Mouse (Mus musculus) stomach, postnatal 0 days (tissue): ENCODE results near the gene Smg6. TPM values are rescaled to one million over a fixed set of nuclear protein-coding genes. Genes with fewer than 3 reads are reported as not detected.
"Not testable (repeated sequence)": the region's sequence is repeated elsewhere in the genome, so short reads cannot be mapped to it uniquely, and the experiment has no call there.

Source experiments
- ATAC-seq: fragments of 200-750 bp; cut with Nextera tagmentation; 2 replicates; pipeline ENCODE4 v1.8.0; 2017; ENCODE audit not compliant: low FRiP score, low TSS enrichment
- DNase-seq: peaks from one replicate; pipeline ENCODE4 v3.0.0-alpha.2; 2016; ENCODE audit warnings: low spot score
- H3K27ac ChIP-seq: fragments of 300-500 bp; sonication (generic); replicated peaks from 2 replicates; pipeline ENCODE4 v1.5.1; 2014; ENCODE audit warnings: mild to moderate bottlenecking, control low read depth
- H3K27me3 ChIP-seq: fragments of 300-500 bp; sonication (generic); 2 replicates; pipeline ENCODE4 v1.6.1; 2014; ENCODE audit warnings: low read length; ENCODE audit not compliant: control insufficient read depth, insufficient read depth
- H3K36me3 ChIP-seq: fragments of 300-500 bp; sonication (generic); 2 replicates; pipeline ENCODE4 v1.6.1; 2014; ENCODE audit warnings: low read length, mixed read lengths; ENCODE audit not compliant: control insufficient read depth, insufficient read depth
- H3K4me1 ChIP-seq: fragments of 300-500 bp; sonication (generic); replicated peaks from 2 replicates; pipeline ENCODE4 v1.6.1; 2014; ENCODE audit warnings: antibody characterized with exemption; ENCODE audit not compliant: control insufficient read depth, insufficient read depth
- H3K4me2 ChIP-seq: fragments of 300-500 bp; sonication (generic); replicated peaks from 2 replicates; pipeline ENCODE4 v1.6.1; 2014; ENCODE audit warnings: low read depth, mild to moderate bottlenecking, control low read depth, moderate library complexity
- H3K4me3 ChIP-seq: fragments of 300-500 bp; sonication (generic); 2 replicates; pipeline ENCODE4 v1.5.1; 2014; ENCODE audit warnings: low read depth, low read length, control low read depth
- H3K9ac ChIP-seq: fragments of 300-500 bp; sonication (generic); 2 replicates; pipeline ENCODE4 v1.6.1; 2014; ENCODE audit warnings: mild to moderate bottlenecking, low read length, control low read depth, mixed read lengths
- H3K9me3 ChIP-seq: fragments of 300-500 bp; sonication (generic); 2 replicates; pipeline ENCODE4 v1.6.1; 2016; ENCODE audit warnings: low read length; ENCODE audit not compliant: control insufficient read depth
- CTCF ChIP-seq: IDR thresholded peaks from 2 replicates; pipeline ENCODE4 v1.5.1; 2016; ENCODE audit warnings: antibody characterized with exemption, low read depth, mild to moderate bottlenecking, moderate library complexity
- EP300 ChIP-seq: optimal IDR thresholded peaks from 2 replicates; pipeline ENCODE3; 2016; ENCODE audit warnings: antibody characterized with exemption
- WGBS: fragments of 180-500 bp; shearing (Covaris S2); extraction: QIAGEN DNeasy Blood & Tissue Kit; methylation state at CpG from one replicate; pipeline ENCODE4 v1.1.7; 2014; 5-methylcytosine and 5-hydroxymethylcytosine counted together
- polyA plus RNA-seq: library from polyadenylated mRNA; unstranded; fragments of >200 nt; fragmentation: Nextera tagmentation; extraction: Ambion mirVana; gene quantifications from 2 replicates; pipeline ENCODE4 v1.2.1, GENCODE M21; 2015

Gene Smg6
- polyA plus RNA-seq, 1 experiment from 2014 or later, result 6.1 TPM

DNA sequence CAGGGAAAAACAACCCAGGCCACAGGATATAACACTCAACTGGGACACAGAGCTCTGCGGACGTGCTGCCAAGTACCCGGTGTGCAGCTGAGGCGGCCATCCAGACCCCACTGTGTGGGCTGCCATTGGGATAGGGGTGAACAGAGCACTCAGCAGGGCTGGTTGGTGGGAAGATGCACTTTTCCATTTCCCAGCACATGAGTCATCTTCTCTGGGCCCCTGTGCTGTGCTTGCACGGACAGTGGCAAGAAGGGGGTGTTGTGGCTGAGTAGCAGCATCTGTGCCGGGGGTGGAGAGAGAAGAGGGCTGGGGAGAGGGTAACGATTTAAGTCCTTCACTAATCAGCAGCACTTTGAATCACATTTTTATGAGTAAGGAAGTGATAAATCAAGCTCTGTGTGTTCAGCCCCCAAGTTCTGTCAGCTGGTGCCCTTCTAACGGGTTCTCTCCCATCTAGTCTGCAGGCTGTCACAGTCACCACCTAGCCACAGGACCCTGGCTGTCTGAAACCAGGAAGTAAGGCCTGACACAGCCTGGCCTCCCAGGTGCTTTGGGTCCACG lies 66.9 kb downstream of the Smg6 start:
- TF ChIP-seq EP300, result no peak
- no peak for TF ChIP-seq CTCF
- DNase-seq (no peak), ATAC-seq (0 out of 2 replicates have a peak, but pooled peaks have one; percentile 40)
- no peak overlapping the region for H3K4me3 ChIP-seq
- WGBS, result 47% methylated on average over 9 of the region's 9 CpGs
- peak overlapping the region; percentile 35; the same call in 1 of the 2 replicates for H3K27ac ChIP-seq
- H3K36me3 ChIP-seq, result peaks cover 6% of the 10 kb centered on the region; the same call in 1 of the 2 replicates
- no peaks in the 10 kb centered on the region for H3K4me1 ChIP-seq
- no peak overlapping the region for H3K9ac ChIP-seq
- no peaks in the 10 kb centered on the region for H3K27me3 ChIP-seq
- H3K9me3 ChIP-seq, result no peaks in the 10 kb centered on the region
- H3K4me2 ChIP-seq, result no peak overlapping the region

DNA sequence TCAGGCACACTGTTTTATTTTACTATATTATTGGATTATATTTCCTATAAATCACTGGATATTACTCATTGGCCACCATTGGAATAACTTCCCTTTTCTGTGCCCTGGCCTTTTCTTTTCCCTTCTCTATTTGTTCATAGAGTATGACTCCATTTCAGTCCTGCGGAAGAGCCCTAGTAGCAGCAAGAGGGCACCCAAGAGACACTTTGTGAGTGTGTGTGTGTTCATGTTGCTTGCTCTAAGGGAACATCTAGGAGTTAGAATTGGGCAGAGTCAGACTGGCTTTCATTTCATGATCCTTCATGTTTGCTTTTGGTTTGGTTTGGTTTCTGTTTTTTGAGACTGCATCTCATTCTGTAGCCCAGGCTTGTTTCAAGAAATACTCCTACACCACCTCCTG lies 68.5 kb downstream of the Smg6 start:
- no peak overlapping the region for H3K27ac ChIP-seq
- ATAC-seq (no peak), DNase-seq (no peak)

DNA sequence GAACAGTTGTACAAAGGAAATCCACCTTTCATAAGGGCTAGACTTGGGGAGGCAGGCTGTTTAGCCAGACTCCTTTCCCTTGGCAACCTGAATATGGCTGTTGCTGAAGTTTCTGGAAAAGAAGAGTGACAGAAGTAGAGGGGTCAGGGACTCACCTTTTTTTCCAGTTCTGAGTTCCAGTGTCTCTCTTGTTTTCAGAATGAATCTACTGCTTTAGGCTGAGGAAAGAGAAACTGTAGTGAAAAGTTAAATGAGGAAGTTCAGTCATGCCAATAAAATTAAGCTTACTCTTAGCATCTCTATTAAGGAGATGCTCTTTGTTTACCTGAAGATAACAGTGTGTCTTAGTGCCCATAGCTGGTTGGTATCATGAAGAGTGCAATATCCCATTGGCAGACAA lies 69.2 kb downstream of the Smg6 start:
- H3K27me3 ChIP-seq, result no peaks in the 10 kb centered on the region
- no peak for TF ChIP-seq CTCF
- no peak for TF ChIP-seq EP300
- H3K4me1 ChIP-seq, result no peaks in the 10 kb centered on the region
- no peak overlapping the region for H3K4me2 ChIP-seq
- H3K4me3 ChIP-seq, result no peak overlapping the region
- H3K36me3 ChIP-seq, result peaks cover 6% of the 10 kb centered on the region; the same call in 1 of the 2 replicates
- ATAC-seq (no peak), DNase-seq (no peak)
- no peak overlapping the region for H3K27ac ChIP-seq
- no peak overlapping the region for H3K9ac ChIP-seq
- H3K9me3 ChIP-seq, result no peaks in the 10 kb centered on the region

More for the DNA sequence above, 68.5 kb downstream of the Smg6 start:
- no peak overlapping the region for H3K4me2 ChIP-seq
- H3K4me3 ChIP-seq, result no peak overlapping the region
- H3K9me3 ChIP-seq, result no peaks in the 10 kb centered on the region
- TF ChIP-seq EP300 (no peak), CTCF (peak; percentile 62)
- peaks cover 6% of the 10 kb centered on the region; the same call in 1 of the 2 replicates for H3K36me3 ChIP-seq
- H3K4me1 ChIP-seq, result no peaks in the 10 kb centered on the region
- no peak overlapping the region for H3K9ac ChIP-seq
- H3K27me3 ChIP-seq, result no peaks in the 10 kb centered on the region
- WGBS, result 74% methylated on average over 1 of the region's 1 CpGs

DNA sequence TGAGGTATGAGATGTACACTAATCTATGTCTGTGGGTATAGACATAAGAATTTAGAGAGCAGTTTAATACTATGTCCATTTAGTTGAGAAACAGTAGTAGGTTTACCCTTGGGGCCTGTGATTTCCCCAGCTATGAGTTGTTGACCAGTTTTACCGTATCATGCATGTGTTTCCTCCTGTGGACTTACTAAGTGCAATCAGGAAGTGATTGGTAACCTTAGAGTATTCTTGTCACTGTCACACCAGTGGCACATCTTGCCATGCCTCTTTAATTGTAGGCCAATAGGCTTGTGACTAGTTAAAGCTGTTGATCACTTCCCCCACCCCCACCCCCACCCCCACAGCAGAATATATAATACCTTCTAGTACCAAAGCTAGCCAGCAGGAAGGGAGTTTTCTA lies 70.9 kb downstream of the Smg6 start:
- H3K4me3 ChIP-seq, result no peak overlapping the region
- peaks cover 6% of the 10 kb centered on the region; the same call in 1 of the 2 replicates for H3K36me3 ChIP-seq
- H3K4me2 ChIP-seq, result no peak overlapping the region
- 78% methylated on average over 1 of the region's 1 CpGs for WGBS
- no peak for ATAC-seq
- no peaks in the 10 kb centered on the region for H3K9me3 ChIP-seq
- H3K9ac ChIP-seq, result no peak overlapping the region
- no peaks in the 10 kb centered on the region for H3K4me1 ChIP-seq
- DNase-seq, result no peak
- TF ChIP-seq EP300 (no peak), CTCF (no peak)
- H3K27me3 ChIP-seq, result no peaks in the 10 kb centered on the region
- no peak overlapping the region for H3K27ac ChIP-seq

DNA sequence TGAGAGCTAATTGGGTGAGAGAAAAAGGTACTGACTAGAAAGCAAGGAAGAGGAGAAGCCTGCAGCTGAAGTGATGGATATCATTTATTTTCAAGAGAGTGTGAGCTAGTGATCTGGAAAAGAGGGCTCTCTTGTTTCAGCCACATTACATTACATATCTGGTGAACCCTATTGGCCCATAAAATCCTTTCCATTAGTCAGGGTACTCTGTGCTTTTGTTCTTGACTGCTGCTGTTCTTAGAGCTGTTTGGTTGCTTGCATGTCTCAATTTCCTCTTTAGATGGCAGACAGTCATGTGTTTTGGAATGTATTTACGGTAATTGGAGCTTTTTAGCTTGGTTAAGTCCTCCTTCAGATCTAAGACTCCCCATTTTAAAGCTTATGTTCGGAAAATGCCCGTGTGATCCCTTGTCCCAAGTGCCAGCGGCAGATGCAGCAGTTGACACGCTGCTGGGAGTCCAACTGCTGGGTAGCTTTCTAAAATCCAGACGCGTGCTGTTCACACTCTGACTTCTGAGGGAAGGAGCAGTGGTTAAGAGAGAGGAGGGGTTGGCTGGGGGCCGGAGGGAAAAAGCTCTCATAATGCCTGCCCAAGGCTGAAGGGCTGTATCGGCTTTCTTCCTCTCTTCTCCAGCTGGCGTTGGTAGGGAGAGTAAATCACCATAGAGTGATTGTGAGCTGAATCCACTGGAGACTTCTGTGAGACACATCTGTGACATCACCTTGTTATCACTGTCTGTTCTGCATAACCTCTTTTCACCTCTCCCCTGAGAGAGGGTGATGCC lies 75.4 kb downstream of the Smg6 start:
- no peak overlapping the region for H3K9ac ChIP-seq
- 53% methylated on average over 10 of the region's 10 CpGs for WGBS
- TF ChIP-seq EP300, result no peak
- no peak for TF ChIP-seq CTCF
- peak overlapping the region; percentile 53 for H3K27ac ChIP-seq
- DNase-seq (no peak), ATAC-seq (no peak; the same call in 1 of the 2 replicates)
- no peaks in the 10 kb centered on the region for H3K9me3 ChIP-seq
- H3K27me3 ChIP-seq, result no peaks in the 10 kb centered on the region
- no peak overlapping the region for H3K4me3 ChIP-seq
- H3K36me3 ChIP-seq, result no peaks in the 10 kb centered on the region
- no peaks in the 10 kb centered on the region for H3K4me1 ChIP-seq
- H3K4me2 ChIP-seq, result peak overlapping the region; percentile 17; the same call in 1 of the 2 replicates

DNA sequence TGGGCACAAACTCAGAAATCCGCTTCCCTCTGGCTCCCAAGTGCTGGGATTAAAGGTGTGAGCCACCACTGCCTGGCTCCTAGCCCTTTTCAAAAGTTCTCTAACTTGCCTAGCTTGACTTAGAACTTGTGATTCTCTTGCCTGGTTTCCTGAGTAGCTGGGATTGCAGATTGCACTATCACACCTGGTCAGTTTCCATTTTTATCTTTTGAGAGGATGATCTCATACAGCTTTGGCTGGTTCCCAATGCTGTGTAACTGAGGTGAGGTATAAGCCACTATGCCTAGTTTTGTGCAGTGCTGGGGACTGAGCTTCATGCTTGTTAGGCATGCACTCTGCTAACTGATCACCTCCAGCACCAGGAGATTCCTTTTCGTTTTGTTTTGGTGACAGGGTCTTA lies 82.6 kb downstream of the Smg6 start:
- Histone ChIP-seq H3K9ac (no peak overlapping the region), H3K36me3 (no peaks in the 10 kb centered on the region), H3K9me3 (no peaks in the 10 kb centered on the region), H3K4me1 (no peaks in the 10 kb centered on the region), H3K4me3 (no peak overlapping the region), H3K27me3 (no peaks in the 10 kb centered on the region), H3K27ac (no peak overlapping the region), H3K4me2 (no peak overlapping the region)
- 72% methylated on average over 2 of the region's 2 CpGs for WGBS
- ATAC-seq (no peak), DNase-seq (no peak)
- no peak for TF ChIP-seq EP300
- no peak for TF ChIP-seq CTCF

DNA sequence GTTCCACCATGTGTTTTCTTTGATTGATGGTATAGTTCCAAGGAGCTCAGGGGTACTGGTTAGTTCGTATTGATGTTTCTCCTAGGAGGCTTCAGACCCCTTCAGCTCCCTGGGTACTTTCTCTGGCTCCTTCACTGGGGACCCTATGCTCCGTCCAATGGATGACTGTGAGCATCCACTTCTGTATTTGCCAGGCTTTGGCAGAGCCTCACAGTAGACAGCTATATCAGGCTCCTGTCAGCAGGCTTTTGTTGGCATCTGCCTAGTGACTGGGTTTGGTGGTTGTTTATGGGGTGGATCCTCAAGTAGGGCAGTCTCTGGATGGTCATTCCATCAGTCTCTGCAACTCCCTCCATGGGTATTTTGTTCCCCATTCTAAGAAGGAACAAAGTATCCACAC lies 83.9 kb downstream of the Smg6 start:
- not testable (repeated sequence) for H3K27me3 ChIP-seq, H3K9ac ChIP-seq, DNase-seq, H3K4me3 ChIP-seq, H3K4me2 ChIP-seq, H3K9me3 ChIP-seq, H3K27ac ChIP-seq, H3K4me1 ChIP-seq, H3K36me3 ChIP-seq, ATAC-seq
- 90% methylated on average over 2 of the region's 2 CpGs for WGBS
